Mouse (Mus musculus) limb, embryonic 13.5 days (tissue): ENCODE data around the gene Ptprn2. TPM values are rescaled to one million over a fixed set of nuclear protein-coding genes. Genes with fewer than 3 reads are reported as not detected.

Source experiments
- ATAC-seq: fragments of 200-750 bp; cut with Nextera tagmentation; 2 replicates; pipeline ENCODE4 v1.8.0; 2017; ENCODE audit warnings: low read depth, moderate number of reproducible peaks, moderate TSS enrichment; ENCODE audit not compliant: low FRiP score
- H3K27ac ChIP-seq: fragments of 300-500 bp; sonication (generic); 2 replicates; pipeline ENCODE4 v1.5.1; 2015; ENCODE audit warnings: inconsistent platforms, mild to moderate bottlenecking, moderate library complexity
- H3K27me3 ChIP-seq: fragments of 300-500 bp; sonication (generic); 2 replicates; pipeline ENCODE4 v1.6.1; 2015; ENCODE audit warnings: mild to moderate bottlenecking, inconsistent platforms
- H3K36me3 ChIP-seq: fragments of 300-500 bp; sonication (generic); 2 replicates; pipeline ENCODE4 v1.6.1; 2015; ENCODE audit warnings: inconsistent platforms, mild to moderate bottlenecking, moderate library complexity
- H3K4me1 ChIP-seq: fragments of 300-500 bp; sonication (generic); 2 replicates; pipeline ENCODE4 v1.6.1; 2015; ENCODE audit warnings: inconsistent platforms
- H3K4me2 ChIP-seq: fragments of 300-500 bp; sonication (generic); replicated peaks from 2 replicates; pipeline ENCODE4 v1.6.1; 2015; ENCODE audit warnings: inconsistent platforms, mild to moderate bottlenecking, moderate library complexity
- H3K4me3 ChIP-seq: fragments of 300-500 bp; sonication (generic); 2 replicates; pipeline ENCODE4 v1.5.1; 2015; ENCODE audit warnings: moderate library complexity, mild to moderate bottlenecking, inconsistent platforms
- H3K9ac ChIP-seq: fragments of 300-500 bp; sonication (generic); 2 replicates; pipeline ENCODE4 v1.6.1; 2015; ENCODE audit warnings: mild to moderate bottlenecking, inconsistent platforms
- H3K9me3 ChIP-seq: fragments of 300-500 bp; sonication (generic); 2 replicates; pipeline ENCODE4 v1.6.1; 2016; ENCODE audit warnings: inconsistent platforms
- WGBS: fragments of 180-500 bp; shearing (Covaris S2); methylation state at CpG from one replicate; pipeline ENCODE4 v1.1.7; 2015; 5-methylcytosine and 5-hydroxymethylcytosine counted together
- polyA plus RNA-seq: library from polyadenylated mRNA; unstranded; fragments of >200 nt; fragmentation: Nextera tagmentation; extraction: Ambion mirVana; gene quantifications from 2 replicates; pipeline ENCODE4 v1.2.1, GENCODE M21; 2015

The Ptprn2 gene
- polyA plus RNA-seq, 1 experiment from 2014 or later = 0.19 TPM

- no peak overlapping the region for H3K4me3 ChIP-seq
- no peak for ATAC-seq
- no peaks in the 10 kb centered on the region for H3K27me3 ChIP-seq
- H3K36me3 ChIP-seq = no peaks in the 10 kb centered on the region
- peaks cover 5% of the 10 kb centered on the region for H3K4me1 ChIP-seq
- 82% methylated on average over 7 of the region's 7 CpGs for WGBS
- H3K9me3 ChIP-seq = no peaks in the 10 kb centered on the region
- H3K27ac ChIP-seq = no peak overlapping the region
- H3K4me2 ChIP-seq = no peak overlapping the region
- H3K9ac ChIP-seq = no peak overlapping the region
These were observed 573.5 kb downstream of the Ptprn2 start for GRCm38 (mm10) chr12:117058975-117059374.

DNA sequence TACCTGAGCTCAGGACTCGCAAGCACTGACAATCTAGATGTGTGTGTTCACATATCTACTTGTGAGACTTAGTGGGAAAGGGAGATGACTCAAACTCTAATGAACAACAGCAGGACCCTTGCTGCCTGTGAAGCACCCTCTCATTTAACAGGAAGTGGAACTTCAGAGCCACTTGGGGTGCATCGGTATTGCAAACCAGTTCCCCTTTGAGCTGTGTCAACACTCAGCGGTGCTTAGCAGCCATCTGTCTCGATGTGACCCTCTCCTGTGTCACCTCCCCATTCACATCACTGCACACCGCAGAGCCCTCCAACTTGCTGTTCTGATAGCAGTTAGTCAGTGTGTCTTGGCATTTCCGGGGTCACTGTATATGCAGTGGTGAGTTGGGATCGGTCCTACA is 592.1 kb downstream of the Ptprn2 start:
- no peaks in the 10 kb centered on the region for H3K27me3 ChIP-seq
- no peaks in the 10 kb centered on the region for H3K36me3 ChIP-seq
- 79% methylated on average over 7 of the region's 7 CpGs for WGBS
- no peak for ATAC-seq
- no peaks in the 10 kb centered on the region for H3K9me3 ChIP-seq
- H3K27ac ChIP-seq = no peak overlapping the region
- no peak overlapping the region for H3K4me2 ChIP-seq
- no peak overlapping the region for H3K4me3 ChIP-seq
- no peaks in the 10 kb centered on the region for H3K4me1 ChIP-seq
- H3K9ac ChIP-seq = no peak overlapping the region

DNA sequence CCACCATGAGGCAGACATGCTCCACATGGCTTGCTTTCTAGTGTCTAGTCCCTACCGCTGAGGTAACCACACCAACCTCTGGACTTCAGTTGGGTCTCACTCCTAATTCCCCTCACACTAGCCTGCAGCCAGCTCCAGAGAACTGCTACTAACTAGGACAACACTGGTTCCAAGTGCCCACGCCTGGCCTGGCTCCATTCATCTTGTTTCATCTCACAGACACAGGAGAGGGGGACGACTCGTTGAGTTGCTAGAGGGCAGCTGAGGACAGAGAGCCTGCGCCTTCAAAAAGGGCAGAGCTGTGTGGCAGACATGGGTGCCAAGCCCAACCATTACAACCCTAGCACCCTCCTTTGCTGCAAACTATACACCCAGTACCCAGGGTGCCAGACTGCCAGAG is 593.4 kb downstream of the Ptprn2 start:
- no peaks in the 10 kb centered on the region for H3K9me3 ChIP-seq
- H3K27me3 ChIP-seq = no peaks in the 10 kb centered on the region
- 87% methylated on average over 5 of the region's 5 CpGs for WGBS
- H3K9ac ChIP-seq = no peak overlapping the region
- ATAC-seq = no peak
- no peaks in the 10 kb centered on the region for H3K36me3 ChIP-seq
- no peak overlapping the region for H3K27ac ChIP-seq
- H3K4me3 ChIP-seq = no peak overlapping the region
- no peak overlapping the region for H3K4me2 ChIP-seq
- H3K4me1 ChIP-seq = 0 out of 2 replicates have a peak, but pooled peaks cover 2% of the 10 kb centered on the region

- Histone ChIP-seq H3K27ac (no peak overlapping the region), H3K4me3 (no peak overlapping the region), H3K9ac (no peak overlapping the region), H3K36me3 (no peaks in the 10 kb centered on the region), H3K9me3 (no peaks in the 10 kb centered on the region), H3K27me3 (no peaks in the 10 kb centered on the region), H3K4me2 (no peak overlapping the region), H3K4me1 (0 out of 2 replicates have a peak, but pooled peaks cover 3% of the 10 kb centered on the region)
- 62% methylated on average over 2 of the region's 2 CpGs for WGBS
- ATAC-seq = no peak
These were observed 594.2 kb downstream of the Ptprn2 start for GRCm38 (mm10) chr12:117079724-117080123.

- no peak overlapping the region for H3K4me2 ChIP-seq
- H3K27me3 ChIP-seq = no peaks in the 10 kb centered on the region
- H3K4me1 ChIP-seq = 0 out of 2 replicates have a peak, but pooled peaks cover 3% of the 10 kb centered on the region
- H3K9ac ChIP-seq = no peak overlapping the region
- H3K9me3 ChIP-seq = no peaks in the 10 kb centered on the region
- no peak overlapping the region for H3K4me3 ChIP-seq
- no peak overlapping the region for H3K27ac ChIP-seq
- ATAC-seq = no peak
- H3K36me3 ChIP-seq = no peaks in the 10 kb centered on the region
- 80% methylated on average over 3 of the region's 3 CpGs for WGBS
These were observed 598.6 kb downstream of the Ptprn2 start for GRCm38 (mm10) chr12:117083856-117084701.

DNA sequence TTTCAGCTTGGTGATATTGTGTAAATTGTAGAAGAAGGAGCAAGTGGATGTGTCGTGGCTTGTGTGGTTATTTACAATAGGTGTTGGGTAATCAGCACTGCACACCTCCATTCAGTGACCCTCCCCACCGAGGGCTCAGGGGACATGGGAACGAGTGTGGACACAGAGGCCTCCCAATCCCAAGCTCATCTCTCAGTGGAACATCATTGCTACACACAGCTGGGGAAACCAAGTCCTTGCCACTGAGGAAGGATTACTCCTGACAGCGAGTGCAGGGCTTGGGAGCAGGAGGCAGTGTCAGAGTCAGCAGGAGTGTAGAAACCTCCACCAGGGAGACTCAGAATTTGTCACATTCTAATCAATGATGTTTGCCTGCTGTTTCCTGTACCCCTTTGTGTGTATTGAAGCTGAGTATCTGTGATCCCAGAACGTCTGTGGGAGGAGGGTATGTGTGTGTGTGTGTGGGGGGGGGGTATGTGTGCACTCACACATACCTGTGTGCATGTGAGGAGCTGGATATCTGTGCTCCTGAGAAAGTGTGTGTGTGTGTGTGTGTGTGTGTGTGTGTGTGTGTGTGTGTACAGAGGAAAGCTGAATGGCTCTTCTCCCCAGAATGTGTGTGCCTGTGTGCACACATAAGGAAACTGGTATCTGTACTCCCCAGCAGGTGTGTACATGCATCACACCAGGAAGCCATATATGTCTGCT is 599.3 kb downstream of the Ptprn2 start:
- WGBS = 60% methylated on average over 5 of the region's 5 CpGs
- no peaks in the 10 kb centered on the region for H3K36me3 ChIP-seq
- no peaks in the 10 kb centered on the region for H3K9me3 ChIP-seq
- 0 out of 2 replicates have a peak, but pooled peaks cover 3% of the 10 kb centered on the region for H3K4me1 ChIP-seq
- H3K4me3 ChIP-seq = no peak overlapping the region
- no peak for ATAC-seq
- H3K27ac ChIP-seq = no peak overlapping the region
- H3K4me2 ChIP-seq = no peak overlapping the region
- H3K9ac ChIP-seq = no peak overlapping the region
- H3K27me3 ChIP-seq = no peaks in the 10 kb centered on the region

- 73% methylated on average over 1 of the region's 1 CpGs for WGBS
- 0 out of 2 replicates have a peak, but pooled peaks have one; percentile 39 for ATAC-seq
These were observed 600.3 kb downstream of the Ptprn2 start for GRCm38 (mm10) chr12:117085661-117086335.

DNA sequence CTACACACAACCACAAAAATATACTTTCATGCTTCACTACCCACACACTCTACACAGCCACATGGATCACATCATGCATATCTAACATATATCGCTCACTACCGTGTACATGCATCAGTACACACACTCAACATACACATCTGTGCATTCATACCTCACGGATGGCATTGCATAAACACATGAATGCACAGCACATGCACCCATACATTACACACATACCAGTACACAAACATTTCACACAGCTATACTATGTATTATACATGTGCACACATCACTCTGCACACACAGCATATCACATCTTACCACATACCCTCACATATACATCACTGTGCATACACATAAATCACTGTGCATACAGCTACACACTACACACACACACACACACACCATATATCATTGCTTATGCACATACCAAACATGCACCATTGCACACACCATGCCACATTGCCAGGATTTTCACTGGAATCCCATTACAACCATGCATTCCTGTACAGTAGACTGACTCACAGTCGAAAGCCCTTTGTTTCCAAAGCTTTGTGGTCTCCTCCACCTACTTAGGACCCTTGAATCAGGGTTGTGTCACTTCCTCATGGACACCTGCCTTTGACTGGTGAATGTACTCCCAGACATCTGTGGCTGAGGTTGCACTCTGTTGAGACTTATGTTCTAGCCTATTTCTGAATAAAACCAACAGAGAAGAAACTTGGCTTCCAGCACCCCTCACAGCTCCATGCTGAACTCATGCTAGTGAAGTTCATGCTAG is 607.0 kb downstream of the Ptprn2 start:
- Histone ChIP-seq H3K27ac (no peak overlapping the region), H3K9ac (no peak overlapping the region), H3K36me3 (no peaks in the 10 kb centered on the region), H3K4me1 (no peaks in the 10 kb centered on the region), H3K4me3 (no peak overlapping the region), H3K9me3 (no peaks in the 10 kb centered on the region), H3K4me2 (no peak overlapping the region), H3K27me3 (no peaks in the 10 kb centered on the region)
- no peak for ATAC-seq
- 90% methylated on average over 4 of the region's 4 CpGs for WGBS

More at GRCm38 (mm10) chr12:117085661-117086335, 600.3 kb downstream of the Ptprn2 start:
- Histone ChIP-seq H3K4me3 (no peak overlapping the region), H3K4me1 (0 out of 2 replicates have a peak, but pooled peaks cover 3% of the 10 kb centered on the region), H3K27me3 (no peaks in the 10 kb centered on the region), H3K9ac (no peak overlapping the region), H3K27ac (no peak overlapping the region), H3K9me3 (no peaks in the 10 kb centered on the region), H3K36me3 (no peaks in the 10 kb centered on the region), H3K4me2 (no peak overlapping the region)

GRCm38 (mm10) chr12:117095941-117096340 is 610.4 kb downstream of the Ptprn2 start:
- Histone ChIP-seq H3K4me3 (no peak overlapping the region), H3K4me1 (no peaks in the 10 kb centered on the region), H3K27me3 (no peaks in the 10 kb centered on the region), H3K9me3 (no peaks in the 10 kb centered on the region), H3K9ac (no peak overlapping the region), H3K27ac (no peak overlapping the region), H3K36me3 (no peaks in the 10 kb centered on the region), H3K4me2 (no peak overlapping the region)
- no peak for ATAC-seq
- WGBS = 83% methylated on average over 6 of the region's 6 CpGs

DNA sequence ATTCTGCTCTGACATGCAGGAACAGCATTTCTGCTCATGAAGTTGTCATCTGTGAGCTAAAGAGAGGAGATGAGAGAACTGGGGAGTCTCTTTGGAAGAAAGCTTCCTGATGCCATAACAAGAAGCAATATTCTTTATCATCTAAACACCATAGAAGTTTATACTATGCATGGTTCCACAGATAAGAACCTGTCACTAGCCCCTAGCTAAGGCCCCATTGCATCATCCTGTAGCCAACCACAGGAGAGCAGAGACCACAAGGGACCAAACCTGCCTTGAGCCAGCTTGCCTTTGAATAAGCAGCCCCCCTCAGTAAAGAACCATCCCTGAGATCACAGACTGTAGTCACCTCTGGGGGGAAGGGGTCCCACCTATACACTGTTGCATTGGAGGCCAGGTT is 612.8 kb downstream of the Ptprn2 start:
- Histone ChIP-seq H3K4me1 (no peaks in the 10 kb centered on the region), H3K27ac (no peak overlapping the region), H3K4me2 (no peak overlapping the region), H3K36me3 (no peaks in the 10 kb centered on the region), H3K27me3 (no peaks in the 10 kb centered on the region), H3K9ac (no peak overlapping the region), H3K9me3 (no peaks in the 10 kb centered on the region), H3K4me3 (no peak overlapping the region)
- ATAC-seq = no peak

DNA sequence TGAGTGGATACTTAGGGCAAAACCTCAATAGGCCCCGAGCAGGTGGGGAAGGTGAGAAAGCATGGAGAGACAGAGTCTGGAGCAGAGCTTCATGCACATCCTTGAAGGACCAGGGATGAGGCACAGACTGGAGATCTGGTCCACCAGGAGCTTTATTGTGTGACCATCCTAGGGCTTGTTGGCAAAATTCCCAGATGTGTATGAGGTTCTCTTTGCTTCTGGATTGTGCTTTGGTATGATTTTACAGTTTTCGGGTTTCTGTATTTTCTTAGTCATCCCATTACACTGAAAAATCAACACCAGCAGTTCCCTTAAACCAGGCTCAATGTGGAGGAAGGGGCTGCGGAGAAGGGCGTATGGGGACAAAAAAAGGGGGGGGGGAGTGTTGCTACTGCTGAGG is 621.2 kb downstream of the Ptprn2 start:
- ATAC-seq = no peak
- Histone ChIP-seq H3K27me3 (peaks cover 6% of the 10 kb centered on the region; the same call in 1 of the 2 replicates), H3K4me3 (no peak overlapping the region), H3K9me3 (no peaks in the 10 kb centered on the region), H3K4me1 (peaks cover 13% of the 10 kb centered on the region), H3K36me3 (no peaks in the 10 kb centered on the region), H3K27ac (no peak overlapping the region), H3K9ac (0 out of 2 replicates have a peak overlapping the region, but pooled peaks have one; percentile 19), H3K4me2 (peak overlapping the region; percentile 40)
- WGBS = 37% methylated on average over 4 of the region's 4 CpGs
